Mouse (Mus musculus): ENCODE results near the gene Mast4.

Gene Mast4

DNA sequence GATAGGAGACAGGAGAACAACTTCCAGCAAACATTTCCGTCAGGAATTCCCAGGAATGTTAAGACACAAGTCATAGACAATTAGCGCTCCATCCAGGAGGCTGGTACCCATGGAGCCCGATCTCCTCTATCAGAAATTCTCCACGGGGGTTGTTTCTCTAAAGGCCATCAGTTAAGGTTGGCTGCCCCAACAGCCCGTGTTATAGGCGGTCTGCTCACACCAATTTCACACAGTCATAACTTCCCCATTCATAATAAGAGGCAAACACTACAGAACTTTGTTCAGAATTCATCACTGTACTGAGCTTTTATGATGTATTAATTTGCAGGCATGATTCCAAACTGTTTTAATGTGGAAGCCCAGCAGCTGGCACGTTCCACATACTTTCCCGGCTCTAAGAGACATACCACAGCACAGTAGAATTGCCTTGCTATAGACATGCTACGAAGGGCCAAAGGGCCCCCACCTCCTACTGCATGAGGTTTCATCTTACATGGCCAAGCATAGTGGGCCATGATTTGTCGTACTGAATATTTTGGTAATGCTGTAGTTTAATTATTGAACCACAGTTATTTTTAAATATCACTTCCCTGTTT is 19.1 kb downstream of the Mast4 start:
- DNase-seq = no peak

DNA sequence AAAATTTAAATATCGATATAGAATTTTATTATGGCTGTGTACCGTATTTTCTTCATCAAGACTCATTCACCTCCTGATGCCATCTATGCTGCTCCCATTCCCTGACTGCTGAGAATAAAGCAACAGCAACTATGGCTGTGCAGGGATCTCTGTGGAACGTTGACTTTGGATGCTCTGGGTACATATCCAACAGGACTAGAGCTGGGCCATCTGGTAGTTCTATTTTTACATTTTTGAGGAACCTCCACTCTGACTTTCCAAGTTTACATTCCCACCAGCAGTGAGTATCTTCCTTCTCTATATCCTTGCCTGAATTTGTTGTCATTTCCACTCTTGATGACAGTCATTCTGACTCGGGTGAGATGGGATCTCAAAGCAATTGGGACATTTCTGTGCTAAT is 26.0 kb downstream of the Mast4 start:
- DNase-seq = no peak

DNA sequence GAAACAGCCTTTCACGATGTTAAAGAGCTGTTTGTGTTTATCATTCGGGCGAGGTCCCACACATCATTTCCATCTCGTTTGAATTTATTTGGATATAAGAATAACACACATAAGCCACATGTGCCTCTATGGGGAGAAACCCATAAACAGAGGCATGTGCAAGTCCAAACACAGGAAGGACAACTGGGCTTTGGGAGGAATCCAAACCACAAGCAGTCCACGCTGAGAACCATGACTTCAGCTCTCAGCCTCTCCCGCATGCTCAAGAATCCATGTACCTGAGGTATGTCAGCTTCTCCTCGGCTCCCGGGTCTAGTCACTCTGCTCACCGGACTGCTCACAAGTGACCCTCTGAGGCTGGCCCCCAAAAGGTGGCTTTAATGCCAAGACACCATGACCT is 30.5 kb downstream of the Mast4 start:
- no peak for DNase-seq

DNA sequence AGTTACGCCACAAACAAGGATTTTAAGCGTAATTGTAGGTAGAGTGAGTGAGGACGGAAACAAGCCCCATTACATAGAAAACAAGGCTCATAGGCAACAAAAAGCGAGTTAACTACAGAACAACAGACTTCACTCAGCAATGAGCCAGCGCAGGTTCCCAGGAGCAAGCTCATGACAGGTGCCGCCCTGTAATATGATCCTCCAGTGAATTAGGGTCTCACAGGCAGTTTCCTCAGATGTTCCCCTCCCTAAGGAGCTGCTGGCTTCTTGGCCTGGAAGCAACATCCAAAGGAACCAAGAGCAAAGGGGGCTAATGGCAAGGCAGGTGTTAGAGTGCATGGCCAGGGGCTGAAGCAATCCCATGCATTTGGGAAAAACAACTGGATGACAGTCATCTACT is 31.8 kb downstream of the Mast4 start:
- DNase-seq = no peak

DNA sequence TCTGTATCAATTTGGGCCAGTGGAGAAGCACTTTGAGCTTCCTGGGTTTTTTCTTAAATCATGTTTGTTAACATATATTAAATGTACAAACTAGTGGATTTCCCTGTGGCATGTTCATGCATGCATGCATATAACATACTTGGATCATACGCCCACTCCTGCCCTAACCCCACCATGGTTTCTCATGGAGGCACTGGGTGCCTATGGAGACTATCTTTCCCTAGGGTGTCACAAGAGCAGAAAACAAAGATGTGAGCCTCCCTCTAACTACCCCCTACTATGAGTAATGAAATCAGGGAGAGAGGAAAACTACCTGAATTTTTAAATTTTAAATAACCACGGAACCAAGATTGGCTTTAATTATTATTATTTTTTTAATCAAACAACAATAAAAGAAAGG is 32.2 kb downstream of the Mast4 start:
- DNase-seq = no peak

DNA sequence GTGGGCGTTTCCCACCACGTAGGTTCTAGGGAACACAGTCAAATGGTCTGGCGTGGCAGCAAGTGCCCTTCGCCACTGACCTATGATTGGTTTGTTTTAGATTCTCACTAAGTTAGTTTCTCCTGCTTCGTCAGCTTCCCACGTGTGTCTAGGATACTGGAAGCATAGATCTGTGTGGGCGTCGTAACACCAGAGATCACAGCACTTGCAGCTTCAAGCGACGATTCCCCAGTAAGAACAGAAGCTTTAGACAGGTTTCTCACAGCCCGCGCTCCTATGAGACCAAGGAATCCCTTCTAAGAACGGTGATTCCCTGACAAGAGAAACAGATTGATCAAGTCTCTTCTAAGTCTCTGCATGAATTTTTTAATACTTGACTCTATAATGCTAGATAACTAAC is 39.9 kb downstream of the Mast4 start:
- DNase-seq = no peak

DNA sequence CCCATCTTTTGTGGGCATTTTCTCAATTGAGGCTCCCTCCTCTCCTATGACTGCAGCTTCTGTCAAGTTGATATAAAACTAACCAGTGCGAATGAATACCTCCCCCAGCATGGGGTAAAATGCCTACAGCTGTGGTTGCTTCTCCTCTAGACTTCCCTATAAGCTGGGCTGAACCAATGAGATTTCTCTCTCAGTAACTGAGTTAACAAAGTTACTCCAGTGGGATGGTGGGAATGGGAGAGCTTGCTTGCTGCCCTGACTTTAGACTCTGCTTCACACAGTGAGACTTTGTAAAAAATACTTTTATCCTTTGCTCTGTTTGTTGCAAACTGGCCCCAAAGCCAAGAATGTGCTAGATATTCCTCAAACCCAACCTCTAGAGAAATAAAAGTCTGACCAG is 41.2 kb downstream of the Mast4 start:
- DNase-seq = no peak

DNA sequence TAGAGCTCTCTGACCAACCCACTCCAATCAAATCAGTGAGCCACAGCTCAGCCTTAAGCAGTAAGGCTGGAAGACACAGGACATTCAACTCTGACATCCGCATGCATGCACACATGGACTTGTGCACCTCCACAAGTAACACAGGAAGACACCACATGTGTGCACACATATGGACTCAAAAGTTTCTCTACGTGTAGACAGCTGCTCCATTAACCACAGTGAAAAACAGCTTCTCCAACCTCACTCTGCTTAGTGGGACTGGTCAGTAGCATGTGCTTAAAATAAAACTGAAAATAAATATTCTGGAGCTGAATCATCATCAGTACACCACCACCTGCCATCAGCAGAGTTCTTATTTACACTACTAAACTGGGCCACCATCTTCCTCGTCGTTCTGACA is 43.2 kb downstream of the Mast4 start:
- DNase-seq = no peak

DNA sequence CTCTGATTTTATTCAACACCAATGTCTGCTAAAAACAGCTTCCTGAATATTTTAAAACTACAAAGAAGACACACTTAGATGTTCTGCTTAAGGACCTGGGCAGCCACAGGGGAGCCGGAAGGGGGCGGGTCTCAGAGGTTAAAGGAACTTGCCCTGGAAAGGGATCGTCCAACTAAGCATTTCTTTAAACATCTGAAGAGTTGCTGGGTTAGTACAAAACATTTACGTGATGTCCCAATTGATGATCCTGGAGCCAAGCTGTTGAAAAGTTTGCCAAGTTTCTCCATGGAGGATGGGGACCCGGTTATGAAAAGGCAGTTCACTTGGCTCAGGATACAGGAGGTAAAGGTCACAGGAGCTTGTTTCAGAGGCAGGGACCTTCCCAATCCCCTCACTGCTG is 48.5 kb downstream of the Mast4 start:
- no peak for DNase-seq

DNA sequence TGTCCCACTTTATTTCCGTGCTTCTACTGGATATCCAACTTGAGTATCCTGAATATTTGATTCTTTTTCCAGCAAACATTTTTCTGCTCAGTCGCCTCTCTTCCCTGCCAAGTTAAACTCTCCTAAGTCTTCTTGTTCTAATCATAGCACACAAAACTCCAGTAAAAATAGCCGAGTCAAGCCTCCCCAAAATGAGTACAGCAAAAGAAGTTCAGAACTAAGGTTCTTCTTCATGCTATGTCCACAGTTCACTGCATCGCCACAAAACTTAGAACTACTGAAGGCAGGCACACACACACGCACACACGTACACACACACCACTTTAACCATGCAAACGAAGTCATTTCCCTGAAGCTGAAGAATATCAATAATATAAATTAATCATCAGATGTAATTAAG is 49.3 kb downstream of the Mast4 start:
- no peak for DNase-seq

DNA sequence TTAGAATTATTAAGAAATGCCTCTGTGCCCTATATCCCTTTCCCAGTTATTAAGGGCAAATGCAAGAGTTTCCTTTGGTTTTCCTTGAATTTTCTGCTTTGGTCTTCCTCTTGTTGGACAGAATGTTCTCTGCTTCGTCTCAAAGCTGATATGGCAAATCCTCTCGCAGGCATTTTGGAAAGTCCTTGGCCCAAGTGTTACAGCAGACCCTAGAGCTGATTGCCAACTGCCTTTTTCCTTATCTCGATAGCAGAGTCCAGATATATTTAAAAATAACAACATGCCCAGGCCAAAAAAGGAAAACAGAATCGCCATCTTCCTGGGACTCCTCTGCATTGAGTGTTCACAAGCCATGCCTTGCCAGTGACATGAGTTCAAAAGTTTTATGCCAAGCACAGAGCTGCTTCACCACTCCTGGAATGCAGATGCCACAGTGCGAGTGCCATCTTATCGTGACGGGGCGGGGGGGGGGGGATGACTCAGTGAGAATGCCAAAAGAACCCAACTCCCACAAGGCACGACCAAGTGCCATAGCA is 63.4 kb downstream of the Mast4 start:
- DNase-seq = no peak

DNA sequence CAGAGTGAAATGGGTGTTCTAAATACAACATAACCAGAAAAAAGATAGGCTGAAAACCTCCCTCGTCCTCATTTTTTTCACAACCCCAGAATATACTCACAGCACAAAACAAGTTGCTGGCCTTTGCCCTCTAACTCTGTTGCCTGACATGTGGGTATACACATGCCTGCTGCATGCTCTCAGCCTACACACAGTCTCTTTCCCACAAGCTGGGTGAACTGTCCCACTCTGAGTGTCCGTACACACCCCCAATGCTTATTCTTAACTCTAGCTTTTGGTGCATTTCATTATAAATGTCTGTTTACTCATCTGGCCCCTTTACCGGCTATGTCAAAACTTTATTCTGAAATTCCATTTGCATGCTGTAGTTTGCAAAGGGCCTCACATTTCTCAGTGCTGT is 71.6 kb downstream of the Mast4 start:
- DNase-seq = no peak

DNA sequence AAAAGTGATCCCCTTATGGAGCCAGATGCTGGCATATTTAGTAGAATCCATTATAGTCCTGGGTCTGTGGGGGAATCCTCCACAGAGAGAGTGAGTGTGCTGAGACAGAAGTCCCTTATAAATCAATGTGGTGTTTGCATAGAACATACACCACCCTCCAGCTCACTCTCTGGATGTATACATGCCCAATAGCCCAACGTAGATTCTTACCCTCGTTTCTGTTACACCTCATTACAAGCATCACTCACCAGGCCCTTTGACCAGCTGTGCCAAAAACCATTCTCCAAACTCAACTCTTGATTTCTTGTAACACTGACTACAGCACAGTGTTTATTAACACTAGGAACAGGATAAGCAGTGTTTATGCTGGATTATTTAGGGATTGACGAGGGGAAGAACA is 72.2 kb downstream of the Mast4 start:
- no peak for DNase-seq

DNA sequence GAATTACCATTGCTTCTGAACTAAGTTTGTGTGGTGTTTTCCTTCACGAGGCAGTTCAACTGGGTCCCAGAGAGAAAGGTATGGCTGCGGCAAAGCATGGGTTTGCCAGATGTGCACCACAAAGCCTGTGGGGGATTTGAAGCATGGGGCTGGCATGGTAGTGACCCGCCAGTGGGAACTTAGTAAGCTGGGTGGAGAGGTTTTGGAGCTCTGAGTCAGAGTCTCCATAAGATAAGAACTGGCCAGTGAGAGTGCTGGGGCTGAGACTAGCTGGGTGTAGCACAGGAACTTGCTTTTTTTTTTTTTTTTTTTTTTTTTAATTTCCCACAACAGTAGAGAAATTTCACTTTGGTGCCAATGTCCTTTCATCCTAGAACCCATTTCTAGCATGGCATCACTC is 73.9 kb downstream of the Mast4 start:
- no peak for DNase-seq

DNA sequence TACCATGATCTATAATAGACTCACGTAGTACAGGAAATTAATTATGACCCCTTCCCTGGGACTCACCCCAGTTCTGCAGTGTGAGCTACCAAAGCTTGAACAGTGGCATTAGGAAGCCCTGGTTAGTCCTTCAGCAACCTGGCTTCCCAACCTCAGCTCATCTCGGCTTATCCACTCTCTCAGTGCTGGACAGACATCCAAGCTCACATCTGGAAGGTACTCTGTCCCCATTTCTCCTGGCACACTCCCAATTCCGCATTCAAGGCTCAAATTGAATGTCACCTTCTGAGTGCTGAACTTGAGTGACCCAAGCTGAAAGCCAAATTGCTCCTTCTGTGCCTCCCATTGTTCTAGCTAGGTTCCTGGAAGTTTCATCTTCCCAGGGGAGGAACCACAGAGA is 76.2 kb downstream of the Mast4 start:
- no peak for DNase-seq

DNA sequence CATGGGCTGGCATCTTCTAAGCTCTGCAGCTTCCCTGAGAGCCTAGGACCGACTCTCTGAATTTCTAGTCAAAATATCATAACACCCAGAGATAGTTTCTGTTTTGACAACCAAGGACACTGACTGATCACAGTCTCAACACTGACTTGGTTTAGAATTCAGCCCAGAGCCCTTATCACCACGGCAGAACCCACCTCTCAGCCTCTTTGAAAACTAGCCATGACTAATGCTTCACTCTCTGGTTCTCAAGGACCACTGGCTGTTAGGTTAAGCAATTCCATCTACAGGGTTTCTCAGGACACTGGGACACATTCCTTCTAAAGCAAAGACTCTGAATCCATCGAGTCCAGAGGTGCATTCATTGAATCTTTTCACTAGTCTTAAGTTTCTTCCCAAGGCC is 79.4 kb downstream of the Mast4 start:
- no peak for DNase-seq

DNA sequence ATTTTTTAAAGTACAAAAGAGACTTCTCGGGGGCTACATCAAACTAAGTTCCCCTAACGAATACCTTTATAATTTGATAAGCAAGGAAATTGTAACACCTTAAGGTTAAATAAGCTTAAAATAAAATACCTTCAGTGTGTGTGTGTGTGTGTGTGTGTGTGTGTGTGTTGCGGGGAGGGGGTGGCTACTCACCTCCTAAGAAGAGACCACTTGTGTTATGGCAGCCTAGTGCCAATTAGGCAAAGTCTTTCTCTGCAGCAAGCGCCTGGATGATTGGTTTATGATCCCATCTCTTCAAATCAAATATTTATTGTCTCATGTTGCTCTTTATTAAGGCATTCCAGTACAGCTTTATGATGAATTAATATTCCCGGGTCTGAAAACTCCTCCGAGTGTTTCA is 81.2 kb downstream of the Mast4 start:
- no peak for DNase-seq

DNA sequence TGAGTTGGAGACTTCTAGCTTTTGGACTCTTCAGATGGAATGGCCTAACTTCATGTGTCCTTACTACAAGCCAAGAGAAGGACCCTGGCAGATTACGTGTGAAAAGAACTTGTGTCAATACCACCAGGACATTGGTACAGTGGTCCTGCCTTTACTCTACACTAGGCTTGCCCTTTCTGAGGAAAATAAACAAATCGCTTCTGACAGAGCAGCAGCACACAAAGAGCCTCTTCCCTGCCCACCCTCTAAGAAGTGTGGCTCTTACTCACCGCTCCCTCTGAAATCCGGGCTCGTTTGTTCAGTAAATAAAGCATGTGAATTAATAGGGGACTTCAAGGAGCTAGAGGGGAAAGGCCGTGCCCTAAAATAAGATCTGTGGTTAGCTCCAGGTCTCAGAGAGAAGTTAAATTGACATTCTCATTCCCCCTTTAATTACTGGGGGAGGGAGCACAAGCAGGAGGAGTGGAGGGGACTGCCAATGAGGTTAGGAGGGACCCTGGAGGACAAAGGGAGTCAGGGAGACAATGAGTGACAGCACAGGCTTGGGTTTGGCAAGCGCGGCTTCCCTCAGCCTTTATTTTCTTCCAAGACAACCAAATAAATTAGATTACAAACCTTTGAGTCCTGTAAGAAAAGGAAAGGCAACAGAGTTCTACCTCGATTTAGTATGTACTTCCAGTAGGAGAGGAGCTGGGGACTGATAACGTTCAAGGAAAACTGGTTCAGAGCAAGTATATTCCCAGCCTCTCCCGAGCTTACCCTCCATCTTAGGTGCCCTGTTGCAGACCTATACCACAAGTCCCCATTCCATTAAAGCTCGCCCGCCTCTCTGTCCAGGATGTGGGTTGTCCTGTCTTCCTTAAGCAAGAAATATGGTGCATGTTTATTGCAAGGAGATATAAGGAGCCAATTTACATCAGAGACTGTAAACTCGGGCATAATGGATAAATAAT is 85.9 kb downstream of the Mast4 start:
- no peak for DNase-seq

DNA sequence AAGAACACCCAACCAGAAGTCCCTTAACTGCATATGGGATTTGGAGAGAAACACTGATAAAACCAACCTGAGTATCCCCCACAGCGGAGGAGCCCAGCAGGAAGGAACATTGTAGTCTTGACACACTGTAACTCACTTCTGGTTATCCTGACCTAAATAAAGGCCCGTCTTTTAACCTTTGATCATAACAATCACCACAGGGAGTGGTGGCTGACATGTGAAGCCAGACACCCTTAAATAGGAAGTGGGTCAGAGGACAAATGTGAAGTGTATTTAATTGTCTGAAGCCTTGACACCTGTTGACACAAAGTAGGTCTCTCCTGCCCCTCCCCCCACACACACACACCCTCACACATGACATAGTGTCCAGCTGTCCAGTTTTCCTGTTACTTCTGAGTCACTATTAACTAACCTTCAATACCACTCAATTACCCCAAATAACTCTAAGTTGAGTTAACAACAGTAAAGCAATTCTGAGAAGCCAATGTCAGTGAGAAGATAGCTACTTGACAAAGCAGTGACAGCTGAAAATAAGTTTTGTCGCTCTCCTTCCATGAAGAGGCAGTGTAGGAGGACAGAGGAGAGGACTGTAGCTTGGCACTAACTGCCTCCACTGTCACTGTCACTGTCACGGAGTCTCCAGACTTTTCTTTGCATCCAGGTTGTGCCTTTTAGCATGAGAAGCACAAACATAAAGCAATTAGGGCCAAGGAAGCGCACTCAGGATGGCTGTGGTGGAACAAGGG is 87.2 kb downstream of the Mast4 start:
- DNase-seq = no peak

DNA sequence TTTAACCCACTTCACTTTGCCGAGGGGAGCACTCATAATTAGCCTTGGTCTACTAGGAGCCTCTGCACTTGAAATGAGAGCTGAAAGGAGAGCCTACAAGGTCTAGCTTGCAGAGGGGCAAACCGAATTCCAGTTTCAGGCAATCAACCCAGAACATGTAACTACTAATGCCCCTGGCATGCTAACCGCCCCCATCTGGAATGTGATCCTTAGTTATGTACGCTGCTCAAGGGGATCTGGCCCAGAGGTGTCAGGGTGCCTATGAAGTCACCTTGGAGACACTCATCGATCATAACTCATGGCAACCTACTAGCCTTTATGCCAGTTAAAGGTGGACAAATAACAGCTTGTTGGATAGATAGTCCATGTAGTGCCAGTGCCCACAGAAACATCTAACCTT is 88.9 kb downstream of the Mast4 start:
- DNase-seq = no peak

DNA sequence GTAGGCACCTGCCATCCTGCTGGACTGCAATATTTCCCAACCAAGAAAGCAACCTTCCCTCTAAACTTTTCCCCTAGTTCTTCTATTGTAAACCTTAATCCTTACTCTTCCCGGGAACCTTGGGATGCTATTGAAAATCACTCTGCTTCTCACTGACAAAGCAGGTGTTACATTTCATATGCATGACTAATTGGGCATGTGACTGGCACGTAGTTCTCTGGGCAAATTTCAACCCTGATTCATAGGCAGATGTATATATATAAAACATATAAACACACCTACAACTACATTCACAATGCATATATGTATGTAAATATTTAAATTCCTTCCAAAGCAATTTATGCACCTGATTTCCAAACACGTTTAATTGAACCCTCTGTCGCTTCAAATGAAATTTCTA is 90.2 kb downstream of the Mast4 start:
- no peak for DNase-seq

DNA sequence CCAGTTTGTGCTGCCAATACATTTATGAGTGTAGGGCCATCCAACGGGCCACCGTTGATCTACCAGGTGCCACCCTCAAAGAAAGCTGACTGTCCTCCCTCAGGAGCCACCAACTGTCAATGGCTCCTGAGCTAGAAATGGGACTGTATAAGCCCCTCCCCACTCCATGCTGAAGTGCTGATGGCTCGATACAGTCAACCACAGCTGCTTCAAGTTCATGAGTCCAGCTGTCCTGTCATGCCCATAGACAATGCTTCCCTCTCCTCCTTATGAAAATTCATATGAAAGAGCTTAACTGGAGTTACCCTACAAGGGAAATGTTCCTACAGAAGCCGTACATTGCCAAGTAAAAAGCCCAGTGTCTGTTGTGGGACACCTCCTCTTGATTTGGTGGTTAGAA is 93.2 kb downstream of the Mast4 start:
- no peak for DNase-seq

DNA sequence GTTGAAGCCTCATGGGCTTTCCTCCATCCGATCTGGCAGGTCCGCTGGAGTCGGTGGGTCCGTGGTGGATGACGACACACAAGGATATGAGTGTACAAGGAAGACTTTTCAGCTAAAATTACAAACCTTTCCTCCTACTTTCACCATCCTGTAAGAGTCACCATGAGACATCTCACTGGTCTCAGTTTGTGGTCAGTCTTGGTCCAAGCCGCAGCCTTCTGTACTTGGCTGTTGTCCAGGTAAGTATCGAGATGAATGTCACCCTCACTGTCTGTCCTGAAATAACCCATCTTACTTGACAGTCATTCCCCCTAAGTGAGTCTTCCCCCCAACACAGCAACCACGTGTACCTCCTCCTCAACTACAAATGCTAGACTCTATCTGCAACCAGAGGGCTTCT is 94.6 kb downstream of the Mast4 start:
- no peak for DNase-seq
